Mouse (Mus musculus): ENCODE results near the gene Gpr6. TPM values are rescaled to one million over a fixed set of nuclear protein-coding genes. Genes with fewer than 3 reads are reported as not detected.

Gpr6 gene
- polyA plus RNA-seq, 1 experiment from 2014 or later: not detected

GRCm38 (mm10) chr10:41040530-41041085, 31.5 kb downstream of the Gpr6 start:
- H3K9me3 ChIP-seq (replicated peaks): no peaks in the 10 kb centered on the region
- no peak overlapping the region for H3K4me2 ChIP-seq
- H3K36me3 ChIP-seq (replicated peaks): no peaks in the 10 kb centered on the region
- no peak overlapping the region for H3K4me3 ChIP-seq (replicated peaks)
- H3K9ac ChIP-seq: no peak overlapping the region
- 0 out of 2 replicates have a peak, but pooled peaks cover 10% of the 10 kb centered on the region for H3K27me3 ChIP-seq
- peak; percentile 72 for ATAC-seq (ENCODE audit: insufficient read depth)
- no peak overlapping the region for H3K27ac ChIP-seq (replicated peaks)
- no peaks in the 10 kb centered on the region; the same call in 1 of the 2 replicates for H3K4me1 ChIP-seq (replicated peaks)

- no peak overlapping the region for H3K4me2 ChIP-seq
- no peak overlapping the region for H3K4me3 ChIP-seq (replicated peaks)
- no peak overlapping the region for H3K9ac ChIP-seq
- no peaks in the 10 kb centered on the region for H3K36me3 ChIP-seq (replicated peaks)
- H3K9me3 ChIP-seq (replicated peaks): no peaks in the 10 kb centered on the region
- 89% methylated on average over 6 of the region's 6 CpGs for WGBS (ENCODE audit: insufficient replicate concordance)
- no peak for ATAC-seq (ENCODE audit: insufficient read depth)
- no peak overlapping the region for H3K27ac ChIP-seq (replicated peaks)
- no peaks in the 10 kb centered on the region; the same call in 1 of the 2 replicates for H3K4me1 ChIP-seq (replicated peaks)
- H3K27me3 ChIP-seq: 0 out of 2 replicates have a peak, but pooled peaks cover 10% of the 10 kb centered on the region
Measured at GRCm38 (mm10) chr10:41038476-41038875, 33.6 kb downstream of the Gpr6 start.

GRCm38 (mm10) chr10:41037722-41038121, 34.4 kb downstream of the Gpr6 start:
- Histone ChIP-seq H3K4me3 (replicated peaks) (no peak overlapping the region), H3K4me2 (no peak overlapping the region), H3K9me3 (replicated peaks) (no peaks in the 10 kb centered on the region), H3K4me1 (replicated peaks) (no peaks in the 10 kb centered on the region; the same call in 1 of the 2 replicates), H3K36me3 (replicated peaks) (no peaks in the 10 kb centered on the region), H3K27me3 (0 out of 2 replicates have a peak, but pooled peaks cover 9% of the 10 kb centered on the region), H3K27ac (replicated peaks) (no peak overlapping the region), H3K9ac (no peak overlapping the region)
- WGBS (ENCODE audit: insufficient replicate concordance): 63% methylated on average over 8 of the region's 8 CpGs
- no peak for ATAC-seq (ENCODE audit: insufficient read depth)

- no peaks in the 10 kb centered on the region for H3K27me3 ChIP-seq
- H3K4me3 ChIP-seq (replicated peaks): no peak overlapping the region
- no peaks in the 10 kb centered on the region for H3K36me3 ChIP-seq (replicated peaks)
- WGBS (ENCODE audit: insufficient replicate concordance): 78% methylated on average over 7 of the region's 7 CpGs
- no peaks in the 10 kb centered on the region for H3K9me3 ChIP-seq (replicated peaks)
- H3K4me1 ChIP-seq (replicated peaks): no peaks in the 10 kb centered on the region
- ATAC-seq (ENCODE audit: insufficient read depth): no peak
- H3K27ac ChIP-seq (replicated peaks): no peak overlapping the region
- no peak overlapping the region for H3K4me2 ChIP-seq
- H3K9ac ChIP-seq: no peak overlapping the region
Measured at GRCm38 (mm10) chr10:41032811-41033210, 39.3 kb downstream of the Gpr6 start.

- Histone ChIP-seq H3K4me2 (0 out of 2 replicates have a peak overlapping the region, but pooled peaks have one; percentile 2), H3K9ac (no peak overlapping the region), H3K27ac (replicated peaks) (peak overlapping the region; percentile 51), H3K36me3 (replicated peaks) (no peaks in the 10 kb centered on the region), H3K27me3 (no peaks in the 10 kb centered on the region), H3K4me1 (replicated peaks) (peaks cover 18% of the 10 kb centered on the region), H3K4me3 (replicated peaks) (no peak overlapping the region), H3K9me3 (replicated peaks) (no peaks in the 10 kb centered on the region)
- peak; percentile 91 for ATAC-seq (ENCODE audit: insufficient read depth)
- WGBS (ENCODE audit: insufficient replicate concordance): 7% methylated on average over 1 of the region's 1 CpGs
Measured at GRCm38 (mm10) chr10:41024860-41025259, 47.2 kb downstream of the Gpr6 start.

GRCm38 (mm10) chr10:41024406-41024805, 47.7 kb downstream of the Gpr6 start:
- no peaks in the 10 kb centered on the region; the same call in 1 of the 2 replicates for H3K27me3 ChIP-seq
- H3K9ac ChIP-seq: no peak overlapping the region
- 13% methylated on average over 1 of the region's 1 CpGs for WGBS (ENCODE audit: insufficient replicate concordance)
- peak; percentile 37; the same call in 1 of the 2 replicates for ATAC-seq (ENCODE audit: insufficient read depth)
- H3K27ac ChIP-seq (replicated peaks): peak overlapping the region; percentile 51
- no peaks in the 10 kb centered on the region for H3K36me3 ChIP-seq (replicated peaks)
- no peak overlapping the region for H3K4me3 ChIP-seq (replicated peaks)
- 0 out of 2 replicates have a peak overlapping the region, but pooled peaks have one; percentile 2 for H3K4me2 ChIP-seq
- no peaks in the 10 kb centered on the region for H3K9me3 ChIP-seq (replicated peaks)
- peaks cover 18% of the 10 kb centered on the region for H3K4me1 ChIP-seq (replicated peaks)

- Histone ChIP-seq H3K27ac (replicated peaks) (no peak overlapping the region), H3K9me3 (replicated peaks) (no peaks in the 10 kb centered on the region), H3K9ac (no peak overlapping the region), H3K36me3 (replicated peaks) (no peaks in the 10 kb centered on the region), H3K4me3 (replicated peaks) (no peak overlapping the region), H3K4me1 (replicated peaks) (peaks cover 18% of the 10 kb centered on the region), H3K27me3 (no peaks in the 10 kb centered on the region; the same call in 1 of the 2 replicates), H3K4me2 (no peak overlapping the region)
- 67% methylated on average over 4 of the region's 4 CpGs for WGBS (ENCODE audit: insufficient replicate concordance)
- ATAC-seq (ENCODE audit: insufficient read depth): no peak
Measured at GRCm38 (mm10) chr10:41022226-41022625, 49.9 kb downstream of the Gpr6 start.

Other genes with a start within 250 kb of the Gpr6 start
- 12.6 and 13.4 TPM in 2 replicates for gene Cdc40, start 189.0 kb downstream of the Gpr6 start, polyA plus RNA-seq (2015; fragmentation: Nextera tagmentation; extraction: Ambion mirVana)
- 0.68 and 0.71 TPM in 2 replicates for gene Wasf1, start 188.8 kb downstream of the Gpr6 start, polyA plus RNA-seq (2015; fragmentation: Nextera tagmentation; extraction: Ambion mirVana)
- 7.4 and 9.1 TPM in 2 replicates for gene Fig4, start 231.0 kb upstream of the Gpr6 start, polyA plus RNA-seq (2015; fragmentation: Nextera tagmentation; extraction: Ambion mirVana)
- gene Ak9, start 231.7 kb upstream of the Gpr6 start, polyA plus RNA-seq (2015; fragmentation: Nextera tagmentation; extraction: Ambion mirVana): not detected in 2 replicates

All from liver, embryonic 15.5 days (tissue).